Mouse (Mus musculus): ENCODE measurements around the gene Tgif2. TPM values are rescaled to one million over a fixed set of nuclear protein-coding genes. Genes with fewer than 3 reads are reported as not detected.

Gene Tgif2
- polyA plus RNA-seq, 1 experiment = 12.7 TPM

DNA sequence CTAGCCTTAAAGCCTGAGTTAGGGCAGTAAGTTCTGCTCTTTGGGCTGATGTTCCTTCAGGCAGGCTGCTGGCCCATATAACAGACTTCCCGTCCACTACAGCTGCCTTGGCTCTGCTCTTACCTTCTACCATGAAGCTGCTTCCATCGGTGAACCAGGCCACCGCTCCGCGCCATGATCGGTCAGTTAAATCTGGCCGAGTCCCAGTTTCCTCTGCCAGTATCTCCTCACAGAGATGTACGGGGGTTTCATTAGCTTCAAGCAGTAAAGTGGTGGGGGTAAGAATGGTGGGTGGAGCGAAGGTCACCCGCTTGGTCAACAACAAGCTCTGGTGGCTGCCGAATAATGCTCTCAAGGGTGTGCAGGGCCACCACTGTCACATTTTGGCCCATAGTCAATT, 5.5 kb upstream of the Tgif2 start:
- H3K36me3 ChIP-seq (ENCODE audit: control insufficient read depth, insufficient read depth, low read length) = no peaks in the 10 kb centered on the region
- H3K4me3 ChIP-seq (ENCODE audit: control insufficient read depth, low read depth, low read length) = no peak overlapping the region
- TF ChIP-seq CTCF (IDR thresholded peaks at IDR 0.05; ENCODE audit: control insufficient read depth, insufficient read depth, insufficient replicate concordance, low read depth, low read length) (no peak), POLR2A (IDR thresholded peaks at IDR 0.05; ENCODE audit: control insufficient read depth, low read depth, low read length) (no peak)
- H3K4me1 ChIP-seq (ENCODE audit: control insufficient read depth, insufficient read depth, low read length) = peaks cover 2% of the 10 kb centered on the region
- no peaks in the 10 kb centered on the region for H3K27me3 ChIP-seq (ENCODE audit: control insufficient read depth, insufficient read depth, low read length)
- H3K27ac ChIP-seq (ENCODE audit: control insufficient read depth, insufficient read depth, low read depth, low read length) = no peak overlapping the region

GRCm38 (mm10) chr2:156838839-156839238, 968 bp upstream of the Tgif2 start:
- Histone ChIP-seq H3K27ac (ENCODE audit: control insufficient read depth, insufficient read depth, low read depth, low read length) (no peak overlapping the region), H3K4me1 (ENCODE audit: control insufficient read depth, insufficient read depth, low read length) (peaks cover 27% of the 10 kb centered on the region), H3K4me3 (ENCODE audit: control insufficient read depth, low read depth, low read length) (no peak overlapping the region), H3K36me3 (ENCODE audit: control insufficient read depth, insufficient read depth, low read length) (no peaks in the 10 kb centered on the region), H3K27me3 (ENCODE audit: control insufficient read depth, insufficient read depth, low read length) (no peaks in the 10 kb centered on the region)
- TF ChIP-seq CTCF (IDR thresholded peaks at IDR 0.05; ENCODE audit: control insufficient read depth, insufficient read depth, insufficient replicate concordance, low read depth, low read length) (no peak), POLR2A (IDR thresholded peaks at IDR 0.05; ENCODE audit: control insufficient read depth, low read depth, low read length) (no peak)

GRCm38 (mm10) chr2:156840301-156841027, 657 bp downstream of the Tgif2 start:
- Histone ChIP-seq H3K27me3 (ENCODE audit: control insufficient read depth, insufficient read depth, low read length) (no peaks in the 10 kb centered on the region), H3K27ac (ENCODE audit: control insufficient read depth, insufficient read depth, low read depth, low read length) (peak overlapping the region; percentile 63), H3K36me3 (ENCODE audit: control insufficient read depth, insufficient read depth, low read length) (no peaks in the 10 kb centered on the region), H3K4me1 (ENCODE audit: control insufficient read depth, insufficient read depth, low read length) (peaks cover 25% of the 10 kb centered on the region), H3K4me3 (ENCODE audit: control insufficient read depth, low read depth, low read length) (peak overlapping the region; percentile 87)
- TF ChIP-seq CTCF (IDR thresholded peaks at IDR 0.05; ENCODE audit: control insufficient read depth, insufficient read depth, insufficient replicate concordance, low read depth, low read length) (no peak), POLR2A (IDR thresholded peaks at IDR 0.05; ENCODE audit: control insufficient read depth, low read depth, low read length) (no peak)

DNA sequence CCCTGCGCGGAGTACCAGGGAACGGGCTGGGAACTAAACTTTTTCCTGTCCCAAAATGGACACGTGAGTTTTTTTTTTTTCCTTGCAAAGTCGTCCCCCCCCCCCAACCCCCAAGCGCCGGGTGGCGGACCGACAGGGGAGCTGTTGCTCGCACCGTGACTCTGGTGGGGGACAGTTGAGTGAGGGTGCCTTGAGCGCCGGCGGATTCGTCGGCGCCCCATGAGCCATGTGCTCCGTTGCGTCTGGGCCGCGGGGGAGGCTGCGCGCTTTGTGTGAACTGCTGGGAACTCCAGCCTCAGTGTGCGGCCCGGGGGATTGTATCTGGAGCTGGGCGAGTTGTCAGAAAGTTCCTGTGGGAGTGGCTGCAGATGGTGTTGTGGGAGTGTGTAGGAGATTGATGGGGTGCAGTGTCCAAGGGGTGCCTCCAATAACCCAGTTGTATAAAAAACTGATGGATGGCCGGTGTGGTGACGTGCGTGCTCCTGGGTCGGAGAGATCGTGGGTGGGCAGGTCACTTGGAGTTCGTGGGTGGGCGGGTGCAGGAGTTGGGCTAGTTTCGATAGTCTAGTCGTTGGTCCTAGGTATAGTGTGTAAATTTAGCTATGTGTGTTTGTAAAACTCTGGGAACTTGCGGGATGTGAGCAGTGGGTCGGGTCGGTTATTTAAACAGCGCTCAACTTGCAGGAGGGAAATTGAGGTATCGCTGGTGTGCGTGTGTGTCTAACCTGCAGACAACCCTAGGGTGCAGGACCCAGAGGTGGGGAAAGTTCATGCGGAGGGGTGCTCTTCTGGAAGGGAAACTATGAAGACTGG, 1.4 kb downstream of the Tgif2 start:
- Histone ChIP-seq H3K36me3 (ENCODE audit: control insufficient read depth, insufficient read depth, low read length) (no peaks in the 10 kb centered on the region), H3K4me3 (ENCODE audit: control insufficient read depth, low read depth, low read length) (peak overlapping the region; percentile 87), H3K4me1 (ENCODE audit: control insufficient read depth, insufficient read depth, low read length) (peaks cover 25% of the 10 kb centered on the region), H3K27me3 (ENCODE audit: control insufficient read depth, insufficient read depth, low read length) (no peaks in the 10 kb centered on the region), H3K27ac (ENCODE audit: control insufficient read depth, insufficient read depth, low read depth, low read length) (peak overlapping the region; percentile 51)
- TF ChIP-seq POLR2A (IDR thresholded peaks at IDR 0.05; ENCODE audit: control insufficient read depth, low read depth, low read length) (peak; percentile 32; the same call in 1 of the 2 replicates), CTCF (IDR thresholded peaks at IDR 0.05; ENCODE audit: control insufficient read depth, insufficient read depth, insufficient replicate concordance, low read depth, low read length) (no peak)

- TF ChIP-seq POLR2A (IDR thresholded peaks at IDR 0.05; ENCODE audit: control insufficient read depth, low read depth, low read length) (no peak; the same call in 1 of the 2 replicates), CTCF (IDR thresholded peaks at IDR 0.05; ENCODE audit: control insufficient read depth, insufficient read depth, insufficient replicate concordance, low read depth, low read length) (no peak)
- H3K4me3 ChIP-seq (ENCODE audit: control insufficient read depth, low read depth, low read length) = peak overlapping the region; percentile 87
- no peaks in the 10 kb centered on the region for H3K27me3 ChIP-seq (ENCODE audit: control insufficient read depth, insufficient read depth, low read length)
- H3K36me3 ChIP-seq (ENCODE audit: control insufficient read depth, insufficient read depth, low read length) = no peaks in the 10 kb centered on the region
- peaks cover 25% of the 10 kb centered on the region for H3K4me1 ChIP-seq (ENCODE audit: control insufficient read depth, insufficient read depth, low read length)
- H3K27ac ChIP-seq (ENCODE audit: control insufficient read depth, insufficient read depth, low read depth, low read length) = peak overlapping the region; percentile 51
These were observed 2.3 kb downstream of the Tgif2 start for GRCm38 (mm10) chr2:156841841-156842706.

DNA sequence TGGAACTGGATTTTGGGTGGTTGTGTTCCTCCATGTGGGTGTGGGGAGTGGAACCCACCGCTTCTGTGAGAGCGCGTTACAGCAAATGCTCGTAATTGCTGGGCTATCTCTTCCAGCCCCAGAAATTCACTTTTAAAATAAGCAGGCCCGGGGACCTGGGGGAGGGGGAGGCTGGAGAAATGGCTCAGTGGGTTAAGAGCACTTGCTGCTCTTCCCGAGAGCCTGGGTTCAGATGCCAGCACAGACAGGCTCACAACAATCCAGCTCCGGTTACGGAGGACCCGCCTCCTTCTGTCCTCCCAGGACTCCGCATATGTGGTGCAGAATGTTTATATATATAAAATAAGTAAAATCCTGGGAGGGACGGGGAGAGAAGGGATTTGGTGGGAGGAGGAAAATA, 2.9 kb downstream of the Tgif2 start:
- H3K27me3 ChIP-seq (ENCODE audit: control insufficient read depth, insufficient read depth, low read length) = no peaks in the 10 kb centered on the region
- no peaks in the 10 kb centered on the region for H3K36me3 ChIP-seq (ENCODE audit: control insufficient read depth, insufficient read depth, low read length)
- TF ChIP-seq POLR2A (IDR thresholded peaks at IDR 0.05; ENCODE audit: control insufficient read depth, low read depth, low read length) = no peak
- no peak for TF ChIP-seq CTCF (IDR thresholded peaks at IDR 0.05; ENCODE audit: control insufficient read depth, insufficient read depth, insufficient replicate concordance, low read depth, low read length)
- no peak overlapping the region for H3K4me3 ChIP-seq (ENCODE audit: control insufficient read depth, low read depth, low read length)
- H3K27ac ChIP-seq (ENCODE audit: control insufficient read depth, insufficient read depth, low read depth, low read length) = no peak overlapping the region
- peaks cover 25% of the 10 kb centered on the region for H3K4me1 ChIP-seq (ENCODE audit: control insufficient read depth, insufficient read depth, low read length)
